Mouse (Mus musculus): ENCODE results near the gene Tent2. TPM values are rescaled to one million over a fixed set of nuclear protein-coding genes. Genes with fewer than 3 reads are reported as not detected.

The Tent2 gene
- polyA plus RNA-seq, 2 experiments: 23.3 to 35.8 TPM

DNA sequence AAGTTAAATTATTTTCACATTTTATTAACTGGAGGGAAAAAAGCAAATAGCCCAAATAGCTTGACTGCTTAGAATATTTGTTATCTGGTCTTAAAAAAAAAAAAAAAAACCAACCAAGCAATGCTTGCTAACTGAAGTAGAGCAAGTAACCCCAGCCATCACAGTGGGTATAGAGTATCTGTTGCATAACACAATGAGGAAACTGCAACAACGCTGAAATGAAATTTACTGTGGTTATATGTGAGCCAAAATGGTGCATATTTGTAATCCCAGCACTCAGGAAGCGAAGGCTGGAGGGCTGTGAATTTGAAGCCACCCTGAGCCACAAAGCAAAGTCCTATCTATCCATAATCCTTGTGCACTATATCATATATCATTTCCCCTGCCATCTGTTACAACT lies 12.7 kb downstream of the Tent2 start:
- no peak for DNase-seq (ENCODE audit: low read depth in 3 of 3, low spot score in 3 of 3)
- Histone ChIP-seq H3K4me3 (ENCODE audit: insufficient read depth in 1 of 2, low read depth in 2 of 2, low read length in 2 of 2) (no peak overlapping the region), H3K4me1 (replicated peaks; ENCODE audit: control insufficient read depth in 2 of 2, insufficient read depth in 2 of 2, low read length in 1 of 2) (peaks cover 0 to 2% of the 10 kb centered on the region in 2 experiments; a peak in 1 of 4 replicates), H3K4me2 (ENCODE audit: low read depth) (no peak overlapping the region), H3K27me3 (ENCODE audit: control insufficient read depth, insufficient read depth, low read length) (no peaks in the 10 kb centered on the region), H3K9ac (replicated peaks) (no peak overlapping the region), H3K36me3 (replicated peaks; ENCODE audit: control insufficient read depth, insufficient read depth, low read depth) (peaks cover 27% of the 10 kb centered on the region), H3K9me3 (ENCODE audit: control insufficient read depth, low read length) (no peaks in the 10 kb centered on the region), H3K27ac (no peak overlapping the region)
- TF ChIP-seq EP300 (IDR thresholded peaks at IDR 0.05; ENCODE audit: low read depth): no peak
- TF ChIP-seq CTCF (IDR thresholded peaks at IDR 0.05; ENCODE audit: low read depth): no peak
- WGBS (ENCODE audit: insufficient replicate concordance): 62% methylated on average over 2 of the region's 2 CpGs
- ATAC-seq (ENCODE audit: insufficient read depth): no peak

DNA sequence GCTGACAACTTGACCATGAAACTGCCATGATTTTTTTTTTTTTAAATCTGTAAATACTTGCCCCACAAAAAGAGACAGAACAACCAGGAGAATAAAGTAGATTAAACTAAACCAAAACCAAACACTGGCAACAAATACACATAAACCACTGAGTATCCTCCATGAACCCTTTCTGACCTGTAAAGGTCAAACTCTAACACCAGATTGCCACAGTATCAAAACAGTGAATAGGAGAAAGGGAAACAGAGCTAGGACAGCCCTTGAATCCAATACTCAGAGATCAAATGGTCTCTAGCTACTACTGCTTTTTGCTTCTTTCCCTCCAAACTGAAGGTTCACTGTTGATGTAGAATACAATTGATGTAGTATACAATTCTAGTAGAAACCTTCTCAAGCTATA lies 14.6 kb downstream of the Tent2 start:
- DNase-seq (ENCODE audit: low read depth in 3 of 3, low spot score in 3 of 3): no peak
- H3K4me3 ChIP-seq (ENCODE audit: insufficient read depth in 1 of 2, low read depth in 2 of 2, low read length in 2 of 2): no peak overlapping the region
- no peak overlapping the region for H3K9ac ChIP-seq (replicated peaks)
- peaks cover 19% of the 10 kb centered on the region for H3K36me3 ChIP-seq (replicated peaks; ENCODE audit: control insufficient read depth, insufficient read depth, low read depth)
- H3K4me2 ChIP-seq (ENCODE audit: low read depth): no peak overlapping the region
- H3K4me1 ChIP-seq (replicated peaks; ENCODE audit: control insufficient read depth in 2 of 2, insufficient read depth in 2 of 2, low read length in 1 of 2): peaks cover 0 to 2% of the 10 kb centered on the region in 2 experiments; a peak in 1 of 4 replicates
- no peaks in the 10 kb centered on the region for H3K9me3 ChIP-seq (ENCODE audit: control insufficient read depth, low read length)
- H3K27me3 ChIP-seq (ENCODE audit: control insufficient read depth, insufficient read depth, low read length): no peaks in the 10 kb centered on the region
- no peak for ATAC-seq (ENCODE audit: insufficient read depth)
- H3K27ac ChIP-seq: no peak overlapping the region
- TF ChIP-seq EP300 (IDR thresholded peaks at IDR 0.05; ENCODE audit: low read depth) (no peak), CTCF (IDR thresholded peaks at IDR 0.05; ENCODE audit: low read depth) (no peak)

DNA sequence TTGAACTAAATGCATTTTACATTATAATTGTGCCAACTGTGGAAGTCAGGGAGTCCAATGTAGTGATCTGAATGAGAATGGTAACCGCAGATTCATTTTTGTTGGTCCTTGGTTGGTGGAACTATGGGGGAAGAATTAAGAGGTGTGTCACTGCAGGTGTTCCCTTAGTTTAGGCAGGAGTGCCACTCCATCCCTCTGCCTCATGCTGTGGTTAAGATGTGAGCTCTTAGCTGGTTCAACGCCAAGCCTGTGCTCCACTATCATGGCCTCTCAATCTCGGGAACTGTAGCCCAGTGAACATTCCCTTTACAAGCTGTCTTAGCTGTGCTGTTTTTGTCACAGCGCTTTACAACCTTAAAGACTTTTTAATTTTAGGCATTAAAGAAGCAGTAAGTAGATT lies 28.9 kb downstream of the Tent2 start:
- DNase-seq (ENCODE audit: low read depth in 3 of 3, low spot score in 3 of 3): no peak
- ATAC-seq (ENCODE audit: insufficient read depth): no peak
- Histone ChIP-seq H3K36me3 (replicated peaks; ENCODE audit: control insufficient read depth, insufficient read depth, low read depth) (peaks cover 17% of the 10 kb centered on the region), H3K9me3 (ENCODE audit: control insufficient read depth, low read length) (no peaks in the 10 kb centered on the region), H3K4me1 (replicated peaks; ENCODE audit: control insufficient read depth in 2 of 2, insufficient read depth in 2 of 2, low read length in 1 of 2) (no peaks in the 10 kb centered on the region), H3K9ac (replicated peaks) (no peak overlapping the region), H3K4me2 (ENCODE audit: low read depth) (no peak overlapping the region), H3K27ac (no peak overlapping the region), H3K27me3 (ENCODE audit: control insufficient read depth, insufficient read depth, low read length) (no peaks in the 10 kb centered on the region), H3K4me3 (ENCODE audit: insufficient read depth in 1 of 2, low read depth in 2 of 2, low read length in 2 of 2) (no peak overlapping the region)
- no peak for TF ChIP-seq EP300 (IDR thresholded peaks at IDR 0.05; ENCODE audit: low read depth)
- TF ChIP-seq CTCF (IDR thresholded peaks at IDR 0.05; ENCODE audit: low read depth): no peak
- 90% methylated on average over 4 of the region's 4 CpGs for WGBS (ENCODE audit: insufficient replicate concordance)

DNA sequence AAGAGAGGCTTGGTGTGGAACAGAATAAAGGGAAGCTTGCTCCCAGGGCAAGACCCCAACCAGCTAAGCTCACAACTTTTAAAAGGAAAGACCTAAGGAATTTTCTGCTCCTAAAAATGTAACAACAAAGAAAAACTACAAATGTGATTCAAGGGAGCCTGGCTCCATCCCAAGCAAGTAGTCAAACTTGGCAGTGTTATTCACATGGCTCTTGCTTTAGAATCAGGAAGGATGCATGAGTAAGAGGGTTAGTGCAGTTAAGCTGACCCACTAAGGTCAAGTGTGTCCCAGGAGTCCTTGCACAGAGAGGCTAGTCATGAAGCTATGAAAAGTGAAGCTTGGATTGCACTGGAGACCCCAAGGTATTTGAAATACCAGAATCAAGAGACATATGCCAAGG lies 29.7 kb downstream of the Tent2 start:
- Histone ChIP-seq H3K4me3 (ENCODE audit: insufficient read depth in 1 of 2, low read depth in 2 of 2, low read length in 2 of 2) (no peak overlapping the region), H3K9ac (replicated peaks) (no peak overlapping the region), H3K27ac (no peak overlapping the region), H3K36me3 (replicated peaks; ENCODE audit: control insufficient read depth, insufficient read depth, low read depth) (peaks cover 16% of the 10 kb centered on the region), H3K27me3 (ENCODE audit: control insufficient read depth, insufficient read depth, low read length) (no peaks in the 10 kb centered on the region), H3K4me2 (ENCODE audit: low read depth) (no peak overlapping the region), H3K9me3 (ENCODE audit: control insufficient read depth, low read length) (no peaks in the 10 kb centered on the region), H3K4me1 (replicated peaks; ENCODE audit: control insufficient read depth in 2 of 2, insufficient read depth in 2 of 2, low read length in 1 of 2) (no peaks in the 10 kb centered on the region)
- TF ChIP-seq CTCF (IDR thresholded peaks at IDR 0.05; ENCODE audit: low read depth) (no peak), EP300 (IDR thresholded peaks at IDR 0.05; ENCODE audit: low read depth) (no peak)
- ATAC-seq (ENCODE audit: insufficient read depth) (no peak), DNase-seq (ENCODE audit: low read depth in 3 of 3, low spot score in 3 of 3) (no peak)

DNA sequence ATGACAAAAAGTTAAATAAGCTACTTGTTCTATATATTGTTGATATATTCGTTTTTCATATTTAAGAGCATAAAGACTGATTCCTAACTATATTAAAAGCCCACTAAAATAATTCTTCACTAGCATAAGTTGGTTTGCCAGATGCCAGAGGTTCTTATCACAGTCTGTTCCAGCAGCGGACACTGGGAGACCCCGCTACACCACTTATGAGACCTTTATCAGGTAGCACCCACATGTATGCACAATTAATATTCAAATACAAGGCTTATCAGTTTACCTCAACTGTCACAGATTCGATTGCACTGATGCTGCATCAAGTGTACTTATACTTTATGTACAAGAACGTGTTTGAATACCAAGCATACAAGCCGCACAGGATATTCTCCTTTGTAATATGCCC lies 33.9 kb downstream of the Tent2 start:
- no peak overlapping the region for H3K4me2 ChIP-seq (ENCODE audit: low read depth)
- no peak overlapping the region for H3K4me3 ChIP-seq (ENCODE audit: insufficient read depth in 1 of 2, low read depth in 2 of 2, low read length in 2 of 2)
- peaks cover 9% of the 10 kb centered on the region for H3K36me3 ChIP-seq (replicated peaks; ENCODE audit: control insufficient read depth, insufficient read depth, low read depth)
- no peaks in the 10 kb centered on the region for H3K4me1 ChIP-seq (replicated peaks; ENCODE audit: control insufficient read depth in 2 of 2, insufficient read depth in 2 of 2, low read length in 1 of 2)
- H3K9me3 ChIP-seq (ENCODE audit: control insufficient read depth, low read length): no peaks in the 10 kb centered on the region
- 55% methylated on average over 6 of the region's 6 CpGs for WGBS (ENCODE audit: insufficient replicate concordance)
- no peak overlapping the region for H3K9ac ChIP-seq (replicated peaks)
- ATAC-seq (ENCODE audit: insufficient read depth) (no peak), DNase-seq (ENCODE audit: low read depth in 3 of 3, low spot score in 3 of 3) (no peak)
- no peak overlapping the region for H3K27ac ChIP-seq
- TF ChIP-seq EP300 (IDR thresholded peaks at IDR 0.05; ENCODE audit: low read depth) (peak; percentile 28; the same call in 1 of the 2 replicates), CTCF (IDR thresholded peaks at IDR 0.05; ENCODE audit: low read depth) (no peak)
- no peaks in the 10 kb centered on the region for H3K27me3 ChIP-seq (ENCODE audit: control insufficient read depth, insufficient read depth, low read length)

Measured in liver, embryonic 14.5 days (tissue).